Mouse (Mus musculus) stomach, embryonic 14.5 days (tissue): Measurements from ENCODE around the gene Stat5b. TPM values are rescaled to one million over a fixed set of nuclear protein-coding genes. Genes with fewer than 3 reads are reported as not detected.

Experiments
- ATAC-seq: fragments of 200-750 bp; cut with Nextera tagmentation; 2 replicates; pipeline ENCODE4 v1.8.0; 2017; ENCODE audit warnings: low read depth, moderate TSS enrichment; ENCODE audit not compliant: insufficient number of reproducible peaks, insufficient read depth, low FRiP score
- H3K27ac ChIP-seq: fragments of 300-500 bp; sonication (generic); 2 replicates; pipeline ENCODE4 v1.5.1; 2014; ENCODE audit warnings: mild to moderate bottlenecking, low read length, moderate library complexity, mixed read lengths
- H3K27me3 ChIP-seq: fragments of 300-500 bp; sonication (generic); 2 replicates; pipeline ENCODE4 v1.6.1; 2014; ENCODE audit warnings: low read length, control low read depth, mixed read lengths; ENCODE audit not compliant: control insufficient read depth, insufficient read depth
- H3K36me3 ChIP-seq: fragments of 300-500 bp; sonication (generic); 2 replicates; pipeline ENCODE4 v1.6.1; 2014; ENCODE audit warnings: mild to moderate bottlenecking, control low read depth, low read length, moderate library complexity, mixed read lengths; ENCODE audit not compliant: control insufficient read depth, insufficient read depth
- H3K4me1 ChIP-seq: fragments of 300-500 bp; sonication (generic); 2 replicates; pipeline ENCODE4 v1.6.1; 2014; ENCODE audit warnings: low read length, control low read depth, mixed read lengths; ENCODE audit not compliant: control insufficient read depth, insufficient read depth
- H3K4me2 ChIP-seq: fragments of 300-500 bp; sonication (generic); replicated peaks from 2 replicates; pipeline ENCODE4 v1.6.1; 2014; ENCODE audit warnings: low read depth, low read length, control low read depth
- H3K4me3 ChIP-seq: fragments of 300-500 bp; sonication (generic); 2 replicates; pipeline ENCODE4 v1.5.1; 2014; ENCODE audit warnings: low read depth, low read length, control low read depth
- H3K9ac ChIP-seq: fragments of 300-500 bp; sonication (generic); replicated peaks from 2 replicates; pipeline ENCODE4 v1.6.1; 2014; ENCODE audit warnings: low read depth, mild to moderate bottlenecking, control low read depth, low read length, moderate library complexity, mixed read lengths
- H3K9me3 ChIP-seq: fragments of 300-500 bp; sonication (generic); 2 replicates; pipeline ENCODE4 v1.6.1; 2016; ENCODE audit warnings: low read depth, low read length, control low read depth; ENCODE audit not compliant: control insufficient read depth
- WGBS: fragments of 180-500 bp; shearing (Covaris S2); extraction: QIAGEN DNeasy Blood & Tissue Kit; methylation state at CpG from one replicate; pipeline ENCODE4 v1.1.7; 2014; 5-methylcytosine and 5-hydroxymethylcytosine counted together
- polyA plus RNA-seq: library from polyadenylated mRNA; unstranded; fragments of >200 nt; fragmentation: Nextera tagmentation; extraction: Ambion mirVana; gene quantifications from 2 replicates; pipeline ENCODE4 v1.2.1, GENCODE M21; 2014

The Stat5b gene
- polyA plus RNA-seq, 1 experiment from 2014 or later, result 26.8 TPM

- H3K36me3 ChIP-seq, result no peaks in the 10 kb centered on the region
- no peaks in the 10 kb centered on the region for H3K27me3 ChIP-seq
- WGBS, result 78% methylated on average over 15 of the region's 15 CpGs
- no peak overlapping the region for H3K9ac ChIP-seq
- no peak overlapping the region for H3K27ac ChIP-seq
- ATAC-seq, result peak; percentile 65; the same call in 1 of the 2 replicates
- no peak overlapping the region for H3K4me2 ChIP-seq
- no peaks in the 10 kb centered on the region for H3K9me3 ChIP-seq
- H3K4me1 ChIP-seq, result no peaks in the 10 kb centered on the region
- no peak overlapping the region for H3K4me3 ChIP-seq
These were observed 29.0 kb upstream of the Stat5b start for GRCm38 (mm10) chr11:100879321-100880078.

GRCm38 (mm10) chr11:100875761-100876160 lies 25.2 kb upstream of the Stat5b start:
- Histone ChIP-seq H3K4me2 (no peak overlapping the region), H3K9ac (no peak overlapping the region), H3K4me3 (no peak overlapping the region), H3K9me3 (no peaks in the 10 kb centered on the region), H3K4me1 (no peaks in the 10 kb centered on the region), H3K27ac (no peak overlapping the region), H3K27me3 (no peaks in the 10 kb centered on the region), H3K36me3 (no peaks in the 10 kb centered on the region; the same call in 1 of the 2 replicates)
- WGBS, result 76% methylated on average over 3 of the region's 3 CpGs
- no peak for ATAC-seq

DNA sequence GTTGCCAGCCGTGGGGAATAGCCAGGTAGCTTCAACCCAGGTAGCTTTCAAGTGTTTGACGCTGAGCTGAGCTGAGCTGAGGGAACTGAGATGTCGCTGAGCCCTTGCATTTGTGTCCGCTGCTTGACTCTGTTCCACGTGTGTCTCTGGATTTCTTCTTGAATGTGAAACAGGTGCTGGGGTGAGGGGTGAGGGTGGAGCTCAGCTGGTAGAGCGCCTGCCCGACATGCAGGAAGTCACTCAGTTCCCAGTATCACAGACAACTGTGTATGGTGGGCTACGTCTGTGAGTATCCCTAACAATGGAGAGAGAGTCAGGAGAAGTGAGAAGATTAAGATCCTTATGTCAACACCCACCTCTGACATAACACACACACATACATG lies 20.4 kb upstream of the Stat5b start:
- WGBS, result 73% methylated on average over 8 of the region's 8 CpGs
- H3K27ac ChIP-seq, result no peak overlapping the region
- H3K4me1 ChIP-seq, result no peaks in the 10 kb centered on the region
- no peak for ATAC-seq
- H3K36me3 ChIP-seq, result no peaks in the 10 kb centered on the region; the same call in 1 of the 2 replicates
- no peak overlapping the region for H3K4me3 ChIP-seq
- H3K9me3 ChIP-seq, result no peaks in the 10 kb centered on the region
- no peak overlapping the region for H3K9ac ChIP-seq
- no peaks in the 10 kb centered on the region for H3K27me3 ChIP-seq
- no peak overlapping the region for H3K4me2 ChIP-seq

DNA sequence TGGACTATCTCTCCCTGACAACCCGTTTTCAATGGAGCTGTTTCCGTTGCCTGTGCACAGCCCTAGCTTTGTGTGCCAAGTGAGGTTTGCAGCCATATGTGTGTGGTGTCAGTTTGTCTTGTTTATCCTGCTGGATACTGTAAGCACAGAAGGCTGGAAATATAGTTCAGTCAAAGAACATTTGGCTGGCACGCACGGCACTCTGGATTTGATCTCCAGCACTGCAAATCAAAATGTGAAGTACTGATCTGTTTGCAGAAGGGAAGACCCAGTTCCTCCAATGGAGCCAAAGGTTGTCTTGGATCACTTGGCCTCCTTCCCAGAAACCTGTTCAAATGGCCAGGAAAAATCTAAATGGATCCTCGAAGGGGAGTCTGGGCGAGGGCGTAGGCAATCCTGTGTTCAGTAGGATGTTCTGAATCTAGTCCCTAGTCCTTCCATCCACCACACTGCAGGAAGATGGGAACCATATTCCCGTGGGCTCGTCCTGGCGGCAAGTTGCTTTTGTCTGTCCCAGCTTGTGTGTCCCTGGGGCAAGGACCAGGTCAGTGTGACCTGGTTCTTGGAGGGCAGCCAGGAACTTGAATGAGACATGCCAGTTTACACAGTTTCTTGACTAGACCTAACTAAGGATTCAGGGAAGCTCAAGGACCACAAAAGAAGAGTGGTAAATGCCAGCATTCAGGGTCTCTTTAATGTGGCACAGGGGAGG lies 19.9 kb upstream of the Stat5b start:
- Histone ChIP-seq H3K27me3 (no peaks in the 10 kb centered on the region), H3K4me3 (no peak overlapping the region), H3K4me2 (no peak overlapping the region), H3K9ac (no peak overlapping the region), H3K36me3 (no peaks in the 10 kb centered on the region; the same call in 1 of the 2 replicates), H3K4me1 (no peaks in the 10 kb centered on the region), H3K27ac (no peak overlapping the region), H3K9me3 (no peaks in the 10 kb centered on the region)
- 78% methylated on average over 10 of the region's 10 CpGs for WGBS
- ATAC-seq, result no peak

GRCm38 (mm10) chr11:100865618-100866017 lies 15.1 kb upstream of the Stat5b start:
- ATAC-seq, result no peak
- Histone ChIP-seq H3K36me3 (no peaks in the 10 kb centered on the region), H3K27ac (no peak overlapping the region), H3K4me1 (no peaks in the 10 kb centered on the region), H3K27me3 (no peaks in the 10 kb centered on the region), H3K9ac (no peak overlapping the region), H3K4me2 (no peak overlapping the region), H3K9me3 (no peaks in the 10 kb centered on the region), H3K4me3 (no peak overlapping the region)
- 76% methylated on average over 7 of the region's 7 CpGs for WGBS

DNA sequence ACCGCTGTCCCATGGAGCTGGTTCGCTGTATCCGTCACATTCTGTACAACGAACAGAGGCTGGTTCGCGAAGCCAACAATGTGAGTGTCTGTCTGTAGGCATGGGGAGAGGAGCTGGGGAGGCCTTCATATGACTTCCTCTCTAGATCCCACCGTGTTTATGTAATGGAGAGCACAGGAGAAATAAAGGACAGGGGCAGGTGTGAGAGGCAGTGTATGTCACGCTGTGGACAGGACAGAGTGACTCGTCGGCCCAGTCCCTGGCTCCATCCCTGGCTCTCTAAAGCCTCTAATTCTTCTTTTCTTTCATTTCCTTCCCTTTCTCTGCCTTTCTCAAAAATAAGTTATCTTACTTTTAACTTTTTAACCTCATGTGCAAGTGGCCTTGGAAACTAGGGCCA lies 12.6 kb upstream of the Stat5b start:
- Histone ChIP-seq H3K4me3 (no peak overlapping the region), H3K4me2 (no peak overlapping the region), H3K9ac (no peak overlapping the region), H3K9me3 (no peaks in the 10 kb centered on the region), H3K36me3 (no peaks in the 10 kb centered on the region), H3K27ac (no peak overlapping the region), H3K27me3 (no peaks in the 10 kb centered on the region), H3K4me1 (no peaks in the 10 kb centered on the region)
- WGBS, result 85% methylated on average over 10 of the region's 10 CpGs
- no peak for ATAC-seq

DNA sequence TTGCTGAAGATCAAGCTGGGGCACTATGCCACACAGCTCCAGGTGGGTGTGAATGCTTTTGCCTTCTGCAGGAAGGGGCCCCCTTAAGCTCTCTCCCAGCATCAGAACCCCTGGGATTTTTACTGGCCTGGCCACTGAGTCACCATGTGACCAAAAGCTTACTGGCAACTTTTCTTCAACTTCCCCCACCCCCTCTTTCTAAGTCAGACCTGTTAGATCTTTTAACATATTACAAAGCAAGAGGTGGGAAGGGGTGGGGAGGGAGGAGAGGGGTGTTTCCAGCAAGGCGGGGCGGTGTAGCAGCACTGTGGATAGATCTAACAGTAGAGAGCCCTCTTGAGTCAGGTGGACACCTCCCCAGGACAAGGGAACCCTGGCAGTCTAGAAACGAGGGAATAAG lies 11.3 kb upstream of the Stat5b start:
- Histone ChIP-seq H3K36me3 (no peaks in the 10 kb centered on the region), H3K27me3 (no peaks in the 10 kb centered on the region), H3K9me3 (no peaks in the 10 kb centered on the region), H3K4me3 (no peak overlapping the region), H3K4me1 (no peaks in the 10 kb centered on the region), H3K4me2 (no peak overlapping the region), H3K9ac (no peak overlapping the region), H3K27ac (no peak overlapping the region)
- no peak for ATAC-seq
- WGBS, result 19% methylated on average over 3 of the region's 3 CpGs

DNA sequence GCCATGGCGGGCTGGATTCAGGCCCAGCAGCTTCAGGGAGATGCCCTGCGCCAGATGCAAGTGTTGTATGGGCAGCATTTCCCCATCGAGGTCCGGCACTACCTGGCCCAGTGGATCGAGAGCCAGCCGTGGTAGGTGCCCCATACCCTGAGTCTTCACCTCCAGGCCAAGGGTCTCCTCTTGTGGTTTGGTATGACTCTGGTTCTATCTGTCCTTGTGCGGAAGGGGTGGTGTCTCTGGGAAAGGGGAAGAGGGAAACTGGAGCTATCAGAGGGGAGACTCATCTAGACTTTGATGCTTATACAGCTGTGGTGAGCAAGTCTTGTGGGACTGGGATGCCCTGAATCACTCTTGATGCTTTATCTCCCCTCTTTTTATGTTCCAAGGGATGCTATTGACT lies 10.8 kb upstream of the Stat5b start:
- ATAC-seq, result no peak
- no peaks in the 10 kb centered on the region for H3K9me3 ChIP-seq
- no peaks in the 10 kb centered on the region for H3K4me1 ChIP-seq
- H3K27me3 ChIP-seq, result no peaks in the 10 kb centered on the region
- no peaks in the 10 kb centered on the region for H3K36me3 ChIP-seq
- H3K4me3 ChIP-seq, result no peak overlapping the region
- 0 out of 2 replicates have a peak overlapping the region, but pooled peaks have one; percentile 56 for H3K4me2 ChIP-seq
- no peak overlapping the region for H3K27ac ChIP-seq
- no peak overlapping the region for H3K9ac ChIP-seq
- WGBS, result 85% methylated on average over 7 of the region's 7 CpGs
